Mouse (Mus musculus): ENCODE data around the gene Cavin4. TPM values are rescaled to one million over a fixed set of nuclear protein-coding genes. Genes with fewer than 3 reads are reported as not detected.
"Not testable (repeated sequence)": the region's sequence is repeated elsewhere in the genome, so short reads cannot be mapped to it uniquely, and the experiment has no call there.

The Cavin4 gene
- polyA plus RNA-seq, 1 experiment from 2014 or later: 2.2 TPM

- no peaks in the 10 kb centered on the region for H3K9me3 ChIP-seq
- no peaks in the 10 kb centered on the region for H3K4me1 ChIP-seq (replicated peaks)
- no peak overlapping the region for H3K4me2 ChIP-seq
- H3K4me3 ChIP-seq: no peak overlapping the region
- peaks cover 43% of the 10 kb centered on the region for H3K36me3 ChIP-seq
- H3K9ac ChIP-seq: no peak overlapping the region
- no peaks in the 10 kb centered on the region for H3K27me3 ChIP-seq
- ATAC-seq (ENCODE audit: low FRiP score): no peak
- 90% methylated on average over 13 of the region's 13 CpGs for WGBS
- no peak overlapping the region for H3K27ac ChIP-seq
Observed at GRCm38 (mm10) chr4:48676570-48677185, 13.4 kb downstream of the Cavin4 start.

- Histone ChIP-seq H3K4me2 (no peak overlapping the region), H3K27ac (0 out of 2 replicates have a peak overlapping the region, but pooled peaks have one; percentile 6), H3K36me3 (peaks cover 37% of the 10 kb centered on the region), H3K9ac (no peak overlapping the region), H3K4me1 (replicated peaks) (no peaks in the 10 kb centered on the region), H3K4me3 (no peak overlapping the region), H3K27me3 (no peaks in the 10 kb centered on the region), H3K9me3 (no peaks in the 10 kb centered on the region)
- 90% methylated on average over 8 of the region's 8 CpGs for WGBS
- ATAC-seq (ENCODE audit: low FRiP score): no peak
Observed at GRCm38 (mm10) chr4:48677276-48677675, 14.0 kb downstream of the Cavin4 start.

GRCm38 (mm10) chr4:48677812-48678211 is 14.5 kb downstream of the Cavin4 start:
- Histone ChIP-seq H3K9me3 (no peaks in the 10 kb centered on the region), H3K4me3 (no peak overlapping the region), H3K4me2 (no peak overlapping the region), H3K36me3 (peaks cover 31% of the 10 kb centered on the region), H3K27me3 (no peaks in the 10 kb centered on the region), H3K27ac (no peak overlapping the region), H3K4me1 (replicated peaks) (no peaks in the 10 kb centered on the region), H3K9ac (no peak overlapping the region)
- no peak for ATAC-seq (ENCODE audit: low FRiP score)
- WGBS: 80% methylated on average over 2 of the region's 2 CpGs

GRCm38 (mm10) chr4:48678793-48679192 is 15.5 kb downstream of the Cavin4 start:
- H3K27ac ChIP-seq: no peak overlapping the region
- WGBS: 90% methylated on average over 9 of the region's 9 CpGs
- H3K4me2 ChIP-seq: no peak overlapping the region
- no peak overlapping the region for H3K9ac ChIP-seq
- peaks cover 22% of the 10 kb centered on the region for H3K36me3 ChIP-seq
- ATAC-seq (ENCODE audit: low FRiP score): no peak
- no peak overlapping the region for H3K4me3 ChIP-seq
- no peaks in the 10 kb centered on the region for H3K9me3 ChIP-seq
- no peaks in the 10 kb centered on the region for H3K4me1 ChIP-seq (replicated peaks)
- no peaks in the 10 kb centered on the region for H3K27me3 ChIP-seq

- H3K27me3 ChIP-seq; H3K9me3 ChIP-seq; H3K4me2 ChIP-seq; H3K9ac ChIP-seq; H3K4me1 ChIP-seq (replicated peaks); ATAC-seq (ENCODE audit: low FRiP score); H3K4me3 ChIP-seq; H3K27ac ChIP-seq: not testable (repeated sequence)
- H3K36me3 ChIP-seq: peaks cover 13% of the 10 kb centered on the region
- WGBS: 76% methylated on average over 5 of the region's 6 CpGs
Observed at GRCm38 (mm10) chr4:48679728-48680127, 16.4 kb downstream of the Cavin4 start.

- no peak overlapping the region for H3K4me3 ChIP-seq
- no peaks in the 10 kb centered on the region for H3K4me1 ChIP-seq (replicated peaks)
- H3K27me3 ChIP-seq: no peaks in the 10 kb centered on the region
- no peak overlapping the region for H3K27ac ChIP-seq
- peaks cover 8% of the 10 kb centered on the region for H3K36me3 ChIP-seq
- ATAC-seq (ENCODE audit: low FRiP score): no peak
- H3K9ac ChIP-seq: no peak overlapping the region
- no peaks in the 10 kb centered on the region for H3K9me3 ChIP-seq
- no peak overlapping the region for H3K4me2 ChIP-seq
- WGBS: 76% methylated on average over 7 of the region's 7 CpGs
Observed at GRCm38 (mm10) chr4:48680214-48680613, 16.9 kb downstream of the Cavin4 start.

- 49% methylated on average over 10 of the region's 11 CpGs for WGBS
- Histone ChIP-seq H3K9me3 (no peaks in the 10 kb centered on the region), H3K4me1 (replicated peaks) (no peaks in the 10 kb centered on the region), H3K9ac (no peak overlapping the region), H3K27me3 (no peaks in the 10 kb centered on the region), H3K4me3 (no peak overlapping the region), H3K36me3 (peaks cover 7% of the 10 kb centered on the region), H3K27ac (no peak overlapping the region), H3K4me2 (no peak overlapping the region)
- no peak for ATAC-seq (ENCODE audit: low FRiP score)
Observed at GRCm38 (mm10) chr4:48680648-48681343, 17.5 kb downstream of the Cavin4 start.

GRCm38 (mm10) chr4:48683126-48683525 is 19.8 kb downstream of the Cavin4 start:
- Histone ChIP-seq H3K27ac (no peak overlapping the region), H3K4me2 (no peak overlapping the region), H3K9ac (no peak overlapping the region), H3K4me1 (replicated peaks) (no peaks in the 10 kb centered on the region), H3K27me3 (no peaks in the 10 kb centered on the region), H3K9me3 (no peaks in the 10 kb centered on the region), H3K4me3 (no peak overlapping the region), H3K36me3 (no peaks in the 10 kb centered on the region)
- ATAC-seq (ENCODE audit: low FRiP score): no peak
- 88% methylated on average over 8 of the region's 8 CpGs for WGBS

GRCm38 (mm10) chr4:48683633-48684209 is 20.4 kb downstream of the Cavin4 start:
- not testable (repeated sequence) for H3K4me1 ChIP-seq (replicated peaks); H3K4me2 ChIP-seq; H3K27ac ChIP-seq; ATAC-seq (ENCODE audit: low FRiP score); H3K4me3 ChIP-seq; H3K27me3 ChIP-seq; H3K9me3 ChIP-seq; H3K9ac ChIP-seq; H3K36me3 ChIP-seq
- WGBS: 97% methylated on average over 18 of the region's 21 CpGs

GRCm38 (mm10) chr4:48684593-48685187 is 21.4 kb downstream of the Cavin4 start:
- H3K27ac ChIP-seq: no peak overlapping the region
- H3K4me2 ChIP-seq: no peak overlapping the region
- no peak overlapping the region for H3K4me3 ChIP-seq
- no peak overlapping the region for H3K9ac ChIP-seq
- H3K36me3 ChIP-seq: no peaks in the 10 kb centered on the region
- H3K9me3 ChIP-seq: no peaks in the 10 kb centered on the region
- no peak for ATAC-seq (ENCODE audit: low FRiP score)
- H3K4me1 ChIP-seq (replicated peaks): no peaks in the 10 kb centered on the region
- no peaks in the 10 kb centered on the region for H3K27me3 ChIP-seq
- WGBS: 82% methylated on average over 7 of the region's 7 CpGs

- Histone ChIP-seq H3K9me3 (no peaks in the 10 kb centered on the region), H3K27ac (no peak overlapping the region), H3K27me3 (no peaks in the 10 kb centered on the region), H3K4me2 (no peak overlapping the region), H3K9ac (no peak overlapping the region), H3K4me3 (no peak overlapping the region), H3K4me1 (replicated peaks) (peaks cover 16% of the 10 kb centered on the region), H3K36me3 (no peaks in the 10 kb centered on the region)
- ATAC-seq (ENCODE audit: low FRiP score): no peak
- 82% methylated on average over 6 of the region's 6 CpGs for WGBS
Observed at GRCm38 (mm10) chr4:48688148-48688547, 24.8 kb downstream of the Cavin4 start.

GRCm38 (mm10) chr4:48690640-48691039 is 27.3 kb downstream of the Cavin4 start:
- 78% methylated on average over 9 of the region's 9 CpGs for WGBS
- Histone ChIP-seq H3K27me3 (no peaks in the 10 kb centered on the region), H3K9me3 (no peaks in the 10 kb centered on the region), H3K27ac (no peak overlapping the region), H3K4me2 (no peak overlapping the region), H3K4me1 (replicated peaks) (peaks cover 17% of the 10 kb centered on the region), H3K4me3 (no peak overlapping the region), H3K9ac (no peak overlapping the region), H3K36me3 (no peaks in the 10 kb centered on the region)
- peak; percentile 60; the same call in 1 of the 2 replicates for ATAC-seq (ENCODE audit: low FRiP score)

Data from hindbrain, embryonic 13.5 days (tissue).